Mouse (Mus musculus): ENCODE measurements around the gene Sytl3.

GRCm38 (mm10) chr17:6773249-6773966 is 114.5 kb downstream of the Sytl3 start:
- TF ChIP-seq POLR2A (IDR thresholded peaks at IDR 0.05; ENCODE audit: low read depth, low read length), result no peak
- TF ChIP-seq CTCF (conservative IDR thresholded peaks at IDR 0.05; ENCODE audit: insufficient read depth, insufficient read length, low read depth, low read length), result no peak

Measured in kidney, adult 2 months (tissue).